Mouse (Mus musculus) left cerebral cortex, adult 11 months (tissue): ENCODE measurements at regions not wholly inside any gene's neighbourhood (a gene's known extent, or its start where the extent isn't known, plus 50 kb on each side); places are given as distances from the start of the nearest gene placed in this dataset.
A peak's percentile ranks its signal among the peaks of the same experiment; 100 is the strongest.

Experiments used
- DNase-seq: peaks from one replicate; pipeline ENCODE4 v3.0.0; 2022; ENCODE audit warnings: low spot score

DNA sequence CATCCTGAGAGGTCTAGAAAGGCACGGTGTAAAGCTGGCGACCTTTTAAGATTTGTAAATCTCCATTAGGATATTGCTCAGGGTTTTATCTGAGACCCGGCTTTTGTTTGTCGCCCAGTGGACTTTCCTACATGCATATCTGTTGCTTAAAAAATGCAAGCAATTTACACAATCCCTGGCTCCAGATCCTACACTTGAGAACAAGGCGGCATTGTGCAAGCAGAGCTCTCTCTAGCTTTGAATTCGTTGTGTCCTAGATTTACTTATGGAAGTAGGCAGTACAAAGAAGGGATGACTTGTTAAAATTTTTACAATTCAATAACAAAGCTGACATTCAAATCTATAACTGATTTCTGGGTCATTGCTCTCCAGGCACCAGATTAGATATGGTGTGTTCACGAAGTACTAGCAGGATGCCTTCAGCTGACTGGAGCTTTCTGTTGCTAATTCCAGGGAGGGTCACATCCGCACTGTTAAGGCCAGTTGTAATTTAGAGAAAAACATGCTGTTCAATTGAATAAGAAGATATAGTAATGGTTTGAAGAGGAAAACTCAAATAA is 62.2 kb upstream of the Teddm2 start:
- no peak for DNase-seq

DNA sequence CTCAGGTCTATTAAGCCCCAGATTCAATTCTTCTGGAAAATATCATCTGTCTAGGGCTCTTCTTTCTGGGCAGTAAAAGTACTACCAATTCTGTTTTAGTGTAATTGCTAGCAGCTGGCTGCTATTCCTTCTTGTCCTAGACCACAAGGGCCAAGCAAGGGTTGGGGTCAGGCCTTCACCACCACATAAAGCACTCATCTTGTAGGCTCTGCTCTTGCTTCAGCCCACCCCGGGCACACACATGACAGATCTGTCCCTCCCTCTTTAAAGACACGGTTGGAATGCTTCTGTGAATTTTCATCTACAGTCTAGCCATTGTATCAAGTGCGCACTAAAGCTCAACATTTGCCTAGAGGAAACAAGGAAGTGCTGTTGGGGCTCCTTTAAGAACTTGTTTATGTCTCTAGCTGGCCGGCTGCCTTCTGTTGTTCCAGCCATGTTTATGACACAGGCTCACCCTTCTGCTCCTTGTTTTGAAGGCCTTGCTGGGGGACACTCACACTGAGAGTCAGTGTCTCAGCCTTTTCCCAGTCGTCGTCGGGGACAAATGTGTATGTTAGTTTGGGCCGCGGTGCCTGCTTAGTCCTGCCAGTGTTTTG is 63.8 kb upstream of the Teddm2 start:
- no peak for DNase-seq

DNA sequence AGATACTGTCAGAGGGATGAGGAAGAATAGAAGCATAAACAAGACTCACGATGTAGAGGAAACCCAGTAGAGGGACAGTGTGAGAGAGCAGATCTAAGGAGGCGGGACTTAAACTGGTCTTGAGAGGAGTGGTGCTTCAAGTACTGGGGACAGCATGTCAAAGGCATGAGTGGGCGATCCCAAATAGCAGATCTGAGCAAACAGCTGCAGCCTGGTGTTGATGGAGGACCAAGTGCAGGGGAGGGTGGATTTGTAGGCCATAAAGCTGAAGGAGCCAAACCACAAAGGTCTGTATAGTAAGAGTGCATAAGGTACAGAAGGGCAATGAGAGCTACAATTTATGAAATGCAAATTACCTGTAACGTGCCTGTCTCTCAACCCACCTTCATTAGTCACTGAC is 69.4 kb upstream of the Teddm2 start:
- no peak for DNase-seq

DNA sequence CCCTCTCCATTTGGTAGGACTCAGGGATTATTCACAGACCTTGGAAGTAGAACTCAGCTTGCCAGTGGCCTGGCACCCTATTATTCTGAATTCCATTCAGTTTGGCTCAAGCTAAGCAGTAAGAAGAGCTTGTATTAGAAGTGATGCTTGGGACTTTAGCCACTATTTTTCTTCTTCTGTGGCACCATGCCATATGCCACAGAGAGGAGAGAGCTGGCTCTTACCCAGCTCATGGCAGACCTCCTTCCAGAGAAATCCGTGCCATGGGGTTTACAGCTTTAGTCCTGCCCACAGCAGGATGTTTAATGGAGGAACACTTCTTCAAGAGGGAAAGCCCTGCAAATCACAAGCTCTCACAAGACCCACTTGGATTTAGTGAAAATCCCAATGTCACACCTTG is 74.3 kb upstream of the Teddm2 start:
- DNase-seq = no peak

DNA sequence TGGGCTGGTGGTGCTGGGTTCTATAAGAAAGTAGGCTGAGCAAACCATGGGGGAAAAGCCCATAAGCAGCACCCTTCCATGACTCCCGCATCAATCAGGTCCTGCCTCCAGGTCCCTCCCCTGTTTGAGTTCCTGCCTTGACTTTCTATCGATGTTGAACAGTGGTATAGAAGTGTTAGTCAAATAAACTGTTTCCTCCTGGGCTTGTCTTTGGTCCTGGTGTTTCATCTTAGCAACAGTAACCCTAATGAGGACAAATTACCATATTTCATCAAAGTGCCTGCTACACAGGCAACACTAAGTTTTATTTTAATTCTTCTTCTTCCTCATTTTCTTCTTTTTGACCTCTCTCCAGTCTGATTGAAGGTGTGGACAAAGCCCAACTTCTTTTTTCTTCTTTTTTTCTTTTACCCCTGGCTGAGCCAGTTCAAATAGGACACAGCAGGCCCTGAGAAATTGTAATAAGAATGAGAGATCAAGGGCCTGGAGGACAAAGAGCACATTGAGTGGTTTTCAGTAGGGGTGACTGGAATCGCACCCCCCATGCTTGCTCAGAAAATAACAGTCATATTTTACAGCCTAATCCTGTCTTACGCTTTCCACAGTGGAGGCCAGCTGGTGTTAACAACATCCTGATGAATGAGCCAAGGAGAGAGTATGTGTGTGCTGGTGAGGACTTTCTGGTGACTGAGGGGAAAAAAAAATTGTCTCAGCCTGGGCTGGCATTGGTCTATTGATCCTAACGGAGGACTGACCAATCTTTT is 78.1 kb upstream of the Teddm2 start:
- DNase-seq = no peak

DNA sequence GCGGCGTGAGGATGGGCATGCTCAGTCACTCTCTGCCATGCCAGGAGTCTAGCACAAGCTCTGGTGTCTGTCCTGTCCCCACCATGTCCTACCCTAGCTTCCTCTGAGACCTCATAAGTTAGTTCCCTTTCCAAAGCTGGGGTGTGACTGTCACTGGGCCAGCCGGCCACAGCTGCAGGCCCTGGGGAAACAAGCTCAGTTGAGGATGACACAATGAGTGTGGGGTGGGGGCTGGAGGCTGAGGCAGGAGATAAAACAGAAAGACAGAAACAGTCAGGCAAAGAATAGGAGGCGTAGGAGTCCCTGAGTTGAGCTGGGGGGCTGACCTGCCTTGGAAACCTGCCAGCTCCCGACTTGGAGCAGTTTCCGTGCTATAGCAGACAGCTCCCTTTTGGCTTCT is 80.9 kb upstream of the Teddm2 start:
- no peak for DNase-seq

DNA sequence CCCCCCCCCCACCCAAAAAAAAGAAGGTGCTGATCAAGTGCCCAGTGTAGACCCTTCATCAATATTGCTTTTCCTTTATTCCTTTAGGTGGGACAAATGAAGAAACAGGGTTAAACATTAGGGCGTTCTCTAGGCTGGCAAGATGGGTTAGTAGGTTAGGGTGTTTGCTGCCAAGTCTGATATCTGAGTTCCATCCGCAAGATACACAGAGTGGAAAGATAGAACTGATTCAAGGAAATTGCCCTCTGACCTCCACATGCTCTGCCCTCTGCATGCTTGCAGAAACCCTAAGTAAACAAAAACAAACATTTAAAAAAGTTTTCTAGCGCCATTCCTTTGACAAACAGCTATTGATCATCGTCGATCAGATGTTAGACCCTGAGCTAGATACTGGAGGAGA is 85.6 kb upstream of the Teddm2 start:
- no peak for DNase-seq

DNA sequence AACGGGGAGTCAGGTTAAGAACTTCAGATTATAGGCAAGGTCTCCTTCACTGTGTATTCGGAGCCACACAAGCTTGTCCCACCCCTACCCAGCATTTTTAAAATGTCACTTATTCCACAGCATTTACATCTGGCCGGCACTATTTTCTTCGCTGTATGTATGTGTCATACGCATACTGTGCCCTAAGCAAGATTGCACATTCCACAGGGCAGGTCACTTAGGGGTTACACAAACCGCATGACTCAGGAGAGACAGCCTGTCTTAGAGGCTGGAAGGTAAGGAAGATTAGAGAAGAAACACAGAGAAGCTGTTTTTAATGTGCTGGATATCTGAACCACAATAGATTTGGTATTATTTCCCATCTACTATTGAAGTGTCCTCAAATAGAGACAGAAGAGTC is 86.6 kb upstream of the Teddm2 start:
- DNase-seq = no peak

DNA sequence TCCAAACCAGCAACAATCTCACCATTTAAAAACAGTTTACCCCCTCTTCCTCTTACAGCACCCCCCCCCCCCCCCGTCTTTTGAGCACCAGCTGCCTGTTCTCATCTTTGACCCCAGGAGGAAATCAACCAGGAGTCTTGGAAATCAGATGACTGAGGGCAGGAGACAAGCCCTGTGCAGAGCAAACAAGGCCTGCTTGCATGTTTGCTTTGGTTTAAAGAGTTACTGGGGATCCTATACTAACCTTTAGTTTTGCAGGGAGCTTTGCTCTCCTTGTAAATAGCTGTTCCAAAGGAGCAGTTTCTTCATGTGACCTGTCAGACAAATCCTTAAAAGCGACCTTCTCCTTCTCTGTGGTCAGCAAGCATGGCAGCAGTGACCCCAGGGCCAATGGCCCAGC is 88.3 kb upstream of the Teddm2 start:
- DNase-seq = no peak

DNA sequence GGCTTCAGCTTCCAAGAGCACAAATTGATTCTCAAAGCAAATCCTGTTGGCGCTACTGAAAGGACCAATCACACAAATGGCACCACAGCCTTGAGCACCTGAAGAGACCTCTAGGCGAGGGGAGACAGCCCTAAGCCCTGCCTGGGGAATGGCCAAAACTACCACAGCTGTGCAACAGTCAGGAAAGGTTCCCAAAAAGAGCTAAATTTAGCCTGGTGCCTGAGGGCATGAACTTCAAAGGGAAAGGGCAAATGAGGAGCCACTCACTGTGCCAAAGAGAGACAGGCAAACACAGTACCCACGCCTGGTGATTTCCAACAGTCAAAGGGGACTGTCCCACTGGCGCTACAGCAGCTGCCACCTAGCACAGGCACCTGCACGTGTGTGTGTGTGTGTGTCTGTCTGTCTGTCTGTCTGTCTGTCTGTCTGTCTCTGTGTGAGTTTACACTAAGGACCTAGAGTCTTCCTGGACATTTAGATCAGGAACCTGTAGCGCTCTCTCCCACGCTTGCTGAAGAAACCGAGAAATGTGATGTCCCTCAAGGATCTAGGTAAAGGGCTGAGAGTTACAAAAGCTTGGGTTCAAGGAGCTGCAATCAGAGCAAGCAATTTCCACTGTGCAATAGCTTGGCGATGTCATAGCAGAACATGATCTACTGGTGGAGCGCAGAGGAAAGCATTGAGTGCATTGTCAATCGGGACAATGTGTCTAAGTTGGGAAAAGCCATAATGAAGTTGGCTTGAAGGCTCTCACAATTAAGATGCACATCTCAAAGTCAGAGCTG is 90.8 kb upstream of the Teddm2 start:
- no peak for DNase-seq

DNA sequence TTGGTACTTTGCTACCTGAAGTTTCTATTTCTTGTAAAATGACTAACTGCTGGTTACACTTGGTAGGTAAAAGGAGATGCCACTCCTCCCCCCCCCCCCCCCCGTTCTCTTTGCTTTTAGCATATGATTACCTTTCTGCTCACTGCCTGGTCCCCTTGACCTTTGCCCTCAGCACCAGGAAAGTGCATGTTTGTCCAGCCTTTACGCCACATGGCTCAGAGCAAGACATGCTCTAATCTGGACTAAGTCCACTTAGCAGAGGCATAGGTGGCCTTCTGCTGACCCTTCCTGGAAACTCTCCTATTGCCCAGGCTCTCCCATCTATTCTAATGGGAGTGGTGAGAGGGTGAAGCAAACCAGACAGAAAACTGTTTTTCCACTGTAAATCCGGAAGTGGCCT is 92.4 kb upstream of the Teddm2 start:
- no peak for DNase-seq

DNA sequence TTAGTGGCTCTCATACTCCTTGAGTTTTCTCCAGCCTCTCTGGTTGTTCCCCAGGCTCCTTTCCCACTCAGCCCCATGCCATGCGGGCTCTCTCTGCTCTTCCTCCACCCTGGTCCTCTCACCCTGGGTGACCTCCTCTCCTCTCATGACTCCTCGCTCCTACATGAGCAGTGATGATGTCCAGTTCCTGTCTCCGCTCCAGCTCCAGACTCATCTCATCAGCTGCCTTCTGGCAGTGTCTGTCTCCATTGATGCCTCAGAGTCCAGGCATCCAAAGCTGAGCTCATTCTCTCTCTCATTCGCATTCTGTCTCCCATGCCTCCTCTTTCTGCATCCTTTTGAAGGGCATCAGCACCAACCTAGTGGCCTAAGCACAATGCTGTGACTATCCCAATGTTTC is 94.8 kb upstream of the Teddm2 start:
- peak; percentile 33 for DNase-seq

DNA sequence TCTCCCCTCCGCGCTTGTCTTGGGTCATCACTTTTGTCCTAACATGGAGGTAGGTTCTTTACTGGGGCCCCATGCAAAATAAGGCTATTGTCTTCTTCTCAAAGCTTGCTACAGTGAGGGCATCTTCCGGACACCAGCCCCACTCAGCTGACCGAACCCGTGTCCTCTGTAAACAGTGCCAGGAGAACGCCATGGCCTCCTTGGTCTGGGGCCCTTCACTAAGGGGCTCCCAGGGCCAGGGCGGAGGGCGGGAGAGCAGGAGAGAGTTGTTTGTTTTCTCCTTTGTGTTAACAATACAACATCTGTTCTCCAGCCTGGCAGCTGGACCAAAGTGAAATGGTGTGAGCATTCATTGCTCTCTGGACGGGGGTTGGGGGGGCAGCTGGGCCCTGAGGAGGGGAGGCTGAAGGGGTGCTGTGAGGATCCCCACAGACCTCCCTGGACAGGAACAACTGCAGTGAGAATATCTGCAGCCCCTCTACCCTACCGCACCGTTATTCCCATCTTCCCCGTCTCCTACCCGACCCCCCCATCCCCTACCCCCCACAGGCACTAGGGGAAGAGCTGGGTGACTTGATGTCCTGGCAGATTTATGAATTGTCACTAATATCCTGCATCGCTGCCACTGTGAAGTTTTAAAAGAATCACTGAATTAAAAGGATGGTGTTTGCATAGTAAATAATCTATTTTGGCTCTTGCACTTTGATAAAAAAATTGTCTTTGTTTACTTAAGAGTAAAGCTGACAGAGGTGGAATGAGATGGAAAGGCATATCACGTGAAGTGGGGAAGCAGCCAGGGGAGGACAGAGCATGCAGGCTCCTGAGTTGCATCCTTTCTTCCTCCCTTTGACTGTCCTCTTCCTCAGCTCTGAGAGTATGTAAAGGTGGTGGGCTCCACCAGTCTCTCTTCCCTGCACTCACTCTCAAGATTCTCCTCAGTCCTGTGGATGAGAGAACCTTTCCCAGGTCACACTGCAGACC is 97.5 kb upstream of the Teddm2 start:
- DNase-seq = peak; percentile 35

DNA sequence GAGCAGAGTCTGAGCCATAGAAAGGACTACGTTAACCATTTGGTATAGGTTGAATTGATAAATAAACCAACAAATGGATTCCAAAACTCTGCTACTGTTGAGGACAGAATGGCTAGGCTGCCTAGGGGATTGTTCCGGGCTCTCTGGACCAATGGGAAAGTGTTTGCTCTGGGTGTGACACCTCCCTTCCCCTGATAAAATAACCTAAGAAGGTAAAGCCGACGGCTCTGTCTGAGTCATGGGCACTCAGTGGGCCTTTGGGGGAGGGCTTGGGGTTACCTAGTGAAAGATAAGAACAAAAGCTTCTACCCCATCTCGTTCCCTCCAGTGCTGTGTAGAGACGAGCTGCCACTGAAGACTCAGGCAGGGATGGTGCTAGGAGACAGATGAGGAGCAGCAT is 99.7 kb upstream of the Teddm2 start:
- DNase-seq = no peak

DNA sequence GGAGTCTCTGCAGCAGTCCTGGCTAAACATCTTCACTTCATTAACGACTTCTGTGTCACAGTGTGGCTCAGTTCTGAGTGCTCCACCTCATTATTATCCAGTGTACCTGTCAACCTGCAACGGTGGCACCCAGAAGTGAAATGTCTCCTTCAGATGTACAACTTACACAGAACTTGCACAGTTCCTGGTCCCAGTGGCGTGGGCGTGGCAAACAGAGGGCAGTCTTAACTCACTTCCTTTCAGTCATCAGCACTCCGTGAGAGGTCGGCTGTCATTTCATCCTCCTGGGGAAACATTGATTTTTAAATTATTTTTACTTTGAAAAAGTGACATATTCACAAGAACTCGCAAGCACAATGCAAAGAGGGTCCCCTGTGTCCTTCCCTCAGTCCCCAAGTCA is 103.6 kb upstream of the Teddm2 start:
- no peak for DNase-seq

DNA sequence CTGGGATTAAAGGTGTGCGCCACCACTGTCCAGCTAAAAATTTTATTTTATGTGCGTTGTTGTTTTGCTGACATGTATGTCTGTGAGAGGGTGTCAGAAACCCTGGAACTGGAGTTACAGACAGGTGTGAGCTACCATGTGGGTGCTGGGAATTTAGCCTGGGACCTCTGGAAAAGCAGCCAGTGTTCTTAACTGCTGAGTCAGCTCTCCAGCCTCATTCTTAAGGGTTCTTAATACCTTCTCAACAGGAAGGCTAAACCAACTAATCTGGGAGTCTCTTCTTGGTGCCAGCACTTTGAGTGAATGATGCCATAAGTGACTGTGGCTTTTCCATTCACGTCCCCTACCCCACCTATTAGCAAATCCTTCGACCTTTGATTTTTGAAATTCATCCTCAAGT is 104.6 kb upstream of the Teddm2 start:
- DNase-seq = no peak

DNA sequence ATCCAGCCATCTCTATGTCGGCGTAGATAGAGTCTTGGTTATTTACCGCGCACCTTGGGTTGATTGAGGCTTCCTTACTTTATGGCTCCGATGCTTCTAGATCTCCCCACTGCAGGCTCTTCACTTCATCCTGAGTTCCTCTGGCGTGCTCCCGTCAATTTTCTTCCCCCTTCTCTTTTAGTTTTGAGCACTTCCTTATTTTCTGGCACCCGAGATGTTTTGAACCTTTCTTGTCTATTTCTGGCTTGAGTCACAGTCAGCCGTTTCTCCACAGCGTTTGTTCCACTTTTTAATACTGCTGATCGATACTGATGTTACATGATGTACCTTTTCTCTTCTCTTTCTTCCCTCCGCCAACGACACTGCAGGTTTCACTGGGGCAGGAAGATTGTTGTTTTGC is 106.0 kb upstream of the Teddm2 start:
- DNase-seq = no peak

DNA sequence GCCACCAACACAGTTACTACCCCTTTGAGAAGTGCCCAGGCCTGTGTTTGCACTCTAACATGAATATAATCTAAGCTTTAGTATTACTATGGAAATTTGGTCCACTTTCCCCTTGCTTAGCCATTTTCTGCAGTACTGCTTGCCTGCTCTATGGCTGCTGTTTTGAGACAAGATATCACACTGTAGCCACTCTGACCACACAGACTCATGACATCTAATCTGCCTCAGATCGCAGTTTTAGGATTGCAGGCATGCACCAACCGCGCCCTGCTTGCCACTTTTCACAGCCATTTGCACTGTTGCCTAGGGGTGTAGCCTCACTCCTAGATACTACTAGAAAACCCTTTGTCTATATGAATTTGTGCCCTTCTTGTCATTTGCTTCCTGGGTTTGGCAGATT is 107.4 kb upstream of the Teddm2 start:
- no peak for DNase-seq

DNA sequence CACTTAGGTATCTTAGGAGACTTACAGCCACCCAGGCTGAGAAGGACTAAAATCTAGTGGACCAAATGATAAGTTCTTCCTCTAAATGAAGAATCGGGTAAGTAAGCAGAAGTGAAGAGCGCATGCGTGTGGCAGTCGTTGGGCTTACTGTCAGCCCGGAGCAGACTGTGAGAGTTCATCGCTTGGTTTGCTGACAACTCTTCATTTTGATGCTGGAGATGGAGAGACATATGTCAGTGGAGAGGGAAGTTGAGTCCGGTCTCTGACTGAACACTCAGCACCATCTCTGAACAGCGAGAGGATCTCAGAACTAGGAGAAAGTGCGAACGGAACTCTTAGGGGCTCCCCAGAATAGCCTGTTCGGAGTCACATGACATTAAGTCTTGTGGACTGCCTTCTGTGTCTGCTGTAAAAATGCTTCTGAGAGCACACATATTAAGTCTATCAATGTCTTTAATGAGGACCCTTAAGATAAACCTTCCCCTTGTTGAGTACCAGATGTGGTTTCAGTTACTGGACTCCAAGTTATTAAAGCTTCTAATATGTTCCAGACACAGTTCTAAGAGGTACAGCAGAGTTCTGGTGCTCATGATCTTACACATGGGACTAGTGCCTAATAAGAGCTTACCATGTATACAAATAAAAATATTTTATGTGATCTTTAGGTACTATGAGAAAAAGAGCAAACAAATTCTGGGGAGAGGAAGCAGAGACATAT is 108.7 kb upstream of the Teddm2 start:
- no peak for DNase-seq

DNA sequence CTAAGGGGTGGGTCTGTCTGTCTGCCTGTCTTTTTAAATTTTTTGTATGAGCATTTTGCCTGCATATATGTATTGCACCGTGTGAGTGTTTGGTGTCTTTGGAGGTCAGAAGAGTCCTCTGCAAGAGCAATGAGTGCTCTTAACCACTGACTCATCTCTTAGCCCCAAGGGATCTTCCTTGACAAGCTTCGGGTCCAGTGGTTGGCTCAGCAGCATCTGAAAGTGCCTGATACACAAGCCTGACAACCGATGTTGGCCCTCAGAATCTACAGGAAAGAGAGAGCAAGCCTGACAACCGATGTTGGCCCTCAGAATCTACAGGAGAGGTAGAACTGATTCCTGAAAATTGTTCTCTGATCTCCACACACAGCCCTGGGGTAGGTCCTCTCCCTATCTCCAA is 110.7 kb upstream of the Teddm2 start:
- no peak for DNase-seq

DNA sequence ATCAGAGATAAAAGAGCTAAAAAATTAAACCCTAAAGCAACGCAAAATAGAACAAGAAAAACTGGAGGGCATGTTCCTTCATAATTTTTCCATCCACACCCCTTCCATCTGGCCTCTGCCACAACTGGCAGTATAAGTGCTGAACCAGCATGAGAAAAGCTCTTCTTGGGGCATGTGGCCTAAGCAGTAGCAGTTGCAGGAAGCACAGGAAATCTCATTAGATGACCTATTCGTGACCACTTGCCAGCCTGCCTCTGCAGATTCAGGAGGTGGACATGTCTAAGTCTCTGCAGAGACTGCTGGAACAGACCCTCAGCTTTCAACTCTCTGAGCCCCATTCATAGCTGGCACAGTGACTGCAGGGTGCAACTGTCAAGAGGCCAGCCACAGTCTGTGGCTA is 116.5 kb upstream of the Teddm2 start:
- no peak for DNase-seq
